Mouse (Mus musculus): Measurements from ENCODE around the gene Thbs3.

DNA sequence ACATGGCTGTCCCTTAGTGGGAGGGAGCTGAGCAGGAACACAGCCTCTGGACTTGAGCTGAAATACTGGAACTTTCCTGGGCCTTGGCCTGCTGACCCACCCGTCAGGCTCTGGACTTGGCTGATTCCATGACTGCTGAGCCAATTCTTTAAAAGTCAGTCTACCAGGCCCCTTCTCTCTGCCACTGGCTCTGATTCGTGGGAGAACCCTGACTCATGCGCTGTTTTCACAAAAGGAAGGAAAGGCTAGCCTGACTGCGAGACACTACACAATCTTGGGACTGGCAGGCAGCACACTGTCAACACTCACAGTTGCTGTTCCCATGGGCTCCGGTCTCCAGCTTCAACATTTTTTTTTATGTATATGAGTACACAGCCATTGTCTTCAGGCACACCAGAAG lies 41.2 kb downstream of the Thbs3 start:
- TF ChIP-seq POLR2A (IDR thresholded peaks at IDR 0.05; ENCODE audit: low read depth, low read length) (no peak), CTCF (conservative IDR thresholded peaks at IDR 0.05; ENCODE audit: insufficient read depth, insufficient read length, low read depth, low read length) (no peak)

Measured in kidney, adult 2 months (tissue).